10 mouse cellular contexts compared by ENCODE assay signal in the genomic region with DNA sequence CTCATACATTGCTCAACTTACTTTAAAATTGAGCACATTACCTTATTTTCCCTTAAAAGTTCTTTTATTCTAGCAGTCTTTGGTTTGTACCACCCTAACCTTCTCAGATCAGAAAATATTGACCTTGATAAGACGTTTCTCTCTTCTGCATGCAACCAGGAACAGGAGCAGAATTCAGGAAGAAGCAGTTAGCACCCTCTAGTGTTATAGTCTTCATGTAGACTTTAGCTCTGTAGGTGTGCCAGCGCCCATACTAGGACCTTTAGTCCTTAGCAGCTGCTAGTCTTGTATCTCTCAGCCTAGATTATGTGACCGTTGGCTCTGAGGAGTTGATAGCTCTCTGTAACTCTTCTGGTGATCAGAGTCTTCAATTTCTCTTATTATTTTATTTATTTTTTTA.
DNase-seq lines count a peak whose midpoint lies in the region; ATAC-seq and TF ChIP-seq lines count a peak whose summit lies in the region.
"Had no signal": no experiment of that assay in that cellular context is flagged by ENCODE, and none has a peak within 500 bp of the region (broad histone marks: within the 10 kb centered on the region; RNA-seq: fewer than 3 reads in every experiment).

No protein-coding gene starts in this region.

- peak; percentile 87 for ATAC-seq in erythroblast, adult 5-6 weeks (replicated peaks; ENCODE audit: low FRiP score, poor library complexity, severe bottlenecking)

- DNase-seq in heart, adult 18-20 months = peak; percentile 24 to 38
- no peak for DNase-seq in heart, postnatal 4 days
- DNase-seq in lung, postnatal 10 days = peak; percentile 16
- DNase-seq in lung, adult 2 months = no peak
- DNase-seq in skeletal muscle tissue, adult 2 months (ENCODE audit: low read depth, low spot score) = peak; percentile 36
- DNase-seq in left cerebral cortex, postnatal 14 days (ENCODE audit: low spot score in 2 of 2) = no peak
- DNase-seq in thymus, postnatal 10 days (ENCODE audit: low spot score in 2 of 2) = no peak
- DNase-seq: left cerebral cortex, postnatal 4 days had no signal

- H3K4me3 ChIP-seq in lung, adult 2 months (replicated peaks; ENCODE audit: extremely low read depth, low read depth, low read length) = no peak overlapping the region
- H3K4me3 ChIP-seq: stomach, embryonic 15.5 days had no signal

- intact Hi-C loops in left cerebral cortex, postnatal 14 days (cut with DNase I) = loop anchor here (5.0 kb wide), 1 partner anchor 112 kb away; no protein-coding TSS in a partner anchor

- no peak for TF ChIP-seq CTCF in lung, adult 2 months (IDR thresholded peaks at IDR 0.05; ENCODE audit: insufficient read depth, low read length)

- WGBS in lung, adult 2 months = 32% methylated on average over 3 of the region's 3 CpGs

- H3K4me1 ChIP-seq in lung, adult 2 months (ENCODE audit: control insufficient read depth, insufficient read depth, low read length) = no peaks in the 10 kb centered on the region
- H3K4me1 ChIP-seq: stomach, embryonic 15.5 days had no signal

- TF ChIP-seq POLR2A in lung, adult 2 months (IDR thresholded peaks at IDR 0.05; ENCODE audit: borderline replicate concordance, extremely low read depth, low read depth, low read length) = no peak

Comparison
In these comparisons a context has a peak if more than half of its experiments do, and no peak if none do; other contexts are left out.
1. DNase-seq: peak in heart, adult 18-20 months (2 of 2), lung, postnatal 10 days (single experiment) and skeletal muscle tissue, adult 2 months (single experiment); none in heart, postnatal 4 days (single experiment), lung, adult 2 months (single experiment), left cerebral cortex, postnatal 14 days (0 of 2) and thymus, postnatal 10 days (0 of 2).